Mouse (Mus musculus) thymus, adult 2 months (tissue): ENCODE measurements around the gene Resf1. TPM values are rescaled to one million over a fixed set of nuclear protein-coding genes. Genes with fewer than 3 reads are reported as not detected.
"Not testable (repeated sequence)": the region's sequence is repeated elsewhere in the genome, so short reads cannot be mapped to it uniquely, and the experiment has no call there.

Experiments used
- DNase-seq: peaks from one replicate; pipeline ENCODE4 v3.0.0; 2021
- H3K27ac ChIP-seq: fragments of 200-500 bp; 2 replicates; pipeline ENCODE4 v1.5.1; 2012; ENCODE audit warnings: low read length, control low read depth; ENCODE audit not compliant: control insufficient read depth, insufficient read depth
- H3K27me3 ChIP-seq: fragments of 200-500 bp; 2 replicates; pipeline ENCODE4 v1.6.1; 2012; ENCODE audit warnings: mild to moderate bottlenecking, low read length, moderate library complexity, mixed read lengths; ENCODE audit not compliant: control insufficient read depth, insufficient read depth
- H3K36me3 ChIP-seq: fragments of 200-500 bp; 2 replicates; pipeline ENCODE4 v1.6.1; 2012; ENCODE audit warnings: mild to moderate bottlenecking, low read length, moderate library complexity; ENCODE audit not compliant: control insufficient read depth, insufficient read depth
- H3K4me1 ChIP-seq: fragments of 200-500 bp; replicated peaks from 2 replicates; pipeline ENCODE4 v1.6.1; 2012; ENCODE audit warnings: low read length; ENCODE audit not compliant: control insufficient read depth, insufficient read depth
- H3K4me3 ChIP-seq: fragments of 200-500 bp; 2 replicates; pipeline ENCODE4 v1.5.1; 2012; ENCODE audit warnings: mild to moderate bottlenecking, low read length, control low read depth, moderate library complexity; ENCODE audit not compliant: control insufficient read depth, insufficient read depth
- CTCF ChIP-seq: fragments of 200-500 bp; IDR thresholded peaks from 2 replicates; pipeline ENCODE4 v1.5.1; 2012; ENCODE audit warnings: mild to moderate bottlenecking, control low read depth, low read length, moderate library complexity, borderline replicate concordance; ENCODE audit not compliant: control insufficient read depth, poor library complexity, insufficient read depth; ENCODE audit errors: extremely low read depth
- POLR2A ChIP-seq: fragments of 200-500 bp; IDR thresholded peaks from 2 replicates; pipeline ENCODE4 v1.6.1; 2012; ENCODE audit warnings: mild to moderate bottlenecking, low read length, control low read depth, moderate library complexity; ENCODE audit not compliant: control insufficient read depth, poor library complexity, insufficient read depth; ENCODE audit errors: extremely low read depth
- WGBS: fragments of 180-500 bp; shearing (Covaris S2); methylation state at CpG from one replicate; pipeline ENCODE4 v1.1.7; 2018; 5-methylcytosine and 5-hydroxymethylcytosine counted together
- polyA plus RNA-seq: library from polyadenylated mRNA; depleted of rRNA; stranded (reverse); fragments of >200 nt; gene quantifications from 2 replicates; pipeline ENCODE4 v1.2.3, GENCODE M21; 2012

Gene Resf1
- polyA plus RNA-seq, 1 experiment, result 14.3 TPM

GRCm38 (mm10) chr6:149344372-149344771 is 35.2 kb downstream of the Resf1 start:
- no peaks in the 10 kb centered on the region for H3K27me3 ChIP-seq
- H3K36me3 ChIP-seq, result no peaks in the 10 kb centered on the region
- H3K4me3 ChIP-seq, result no peak overlapping the region
- DNase-seq, result no peak
- no peak for TF ChIP-seq POLR2A
- TF ChIP-seq CTCF, result no peak
- peaks cover 2% of the 10 kb centered on the region for H3K4me1 ChIP-seq
- H3K27ac ChIP-seq, result no peak overlapping the region

DNA sequence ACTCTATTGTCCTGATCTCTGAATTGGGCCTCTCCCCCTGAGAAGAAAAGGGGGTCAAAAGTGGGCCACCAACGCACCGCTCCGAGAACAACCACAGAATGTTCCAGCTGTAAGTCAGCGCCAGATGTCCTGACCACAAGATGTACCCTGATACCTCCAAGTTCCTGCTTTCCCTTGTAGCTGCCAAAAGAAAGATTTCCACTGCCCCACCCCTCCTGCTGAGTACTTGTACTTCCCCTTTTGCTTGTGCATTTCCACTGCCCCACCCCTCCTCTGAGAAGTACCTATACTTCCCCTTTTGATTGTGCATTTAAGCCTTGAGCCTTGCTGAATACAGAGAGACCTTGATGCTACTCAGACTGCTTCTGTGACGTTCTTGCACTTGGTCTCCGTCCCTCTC is 39.0 kb downstream of the Resf1 start:
- DNase-seq, H3K4me1 ChIP-seq, H3K36me3 ChIP-seq, H3K27me3 ChIP-seq, H3K4me3 ChIP-seq: not testable (repeated sequence)
- WGBS, result 46% methylated on average over 6 of the region's 6 CpGs
- peak overlapping the region; percentile 47; the same call in 1 of the 2 replicates for H3K27ac ChIP-seq

GRCm38 (mm10) chr6:149354826-149355495 is 45.7 kb downstream of the Resf1 start:
- Histone ChIP-seq H3K4me1 (no peaks in the 10 kb centered on the region), H3K4me3 (no peak overlapping the region), H3K27me3 (no peaks in the 10 kb centered on the region), H3K27ac (no peak overlapping the region), H3K36me3 (no peaks in the 10 kb centered on the region)
- DNase-seq, result no peak
- TF ChIP-seq CTCF (no peak), POLR2A (no peak)
- WGBS, result 90% methylated on average over 4 of the region's 4 CpGs

- H3K36me3 ChIP-seq, H3K27ac ChIP-seq, H3K4me1 ChIP-seq, H3K27me3 ChIP-seq, DNase-seq, H3K4me3 ChIP-seq: not testable (repeated sequence)
- 84% methylated on average over 4 of the region's 4 CpGs for WGBS
Observed at GRCm38 (mm10) chr6:149355799-149356198, 46.6 kb downstream of the Resf1 start.

DNA sequence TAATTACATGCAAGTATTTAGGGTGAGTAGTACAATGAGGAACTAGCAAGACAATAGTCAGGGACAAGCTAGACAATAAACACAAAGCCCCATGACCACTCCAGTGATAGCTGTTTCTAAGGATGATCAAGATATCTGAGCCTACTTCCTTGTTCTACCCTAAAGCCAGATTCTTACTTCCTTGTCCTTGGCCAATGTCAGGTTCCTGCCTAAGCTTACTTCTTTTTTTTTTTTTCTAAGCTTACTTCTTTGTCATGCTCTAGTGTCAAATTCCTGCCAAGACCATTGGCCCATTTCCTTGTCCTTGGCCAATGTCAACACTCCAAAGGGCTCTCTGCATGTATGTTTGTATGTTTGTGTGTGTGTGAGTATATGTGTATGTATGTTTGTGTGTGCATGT is 47.9 kb downstream of the Resf1 start:
- no peaks in the 10 kb centered on the region for H3K27me3 ChIP-seq
- no peaks in the 10 kb centered on the region for H3K36me3 ChIP-seq
- no peaks in the 10 kb centered on the region for H3K4me1 ChIP-seq
- no peak overlapping the region for H3K27ac ChIP-seq
- DNase-seq, result no peak
- no peak overlapping the region for H3K4me3 ChIP-seq
- TF ChIP-seq POLR2A (no peak), CTCF (no peak)

DNA sequence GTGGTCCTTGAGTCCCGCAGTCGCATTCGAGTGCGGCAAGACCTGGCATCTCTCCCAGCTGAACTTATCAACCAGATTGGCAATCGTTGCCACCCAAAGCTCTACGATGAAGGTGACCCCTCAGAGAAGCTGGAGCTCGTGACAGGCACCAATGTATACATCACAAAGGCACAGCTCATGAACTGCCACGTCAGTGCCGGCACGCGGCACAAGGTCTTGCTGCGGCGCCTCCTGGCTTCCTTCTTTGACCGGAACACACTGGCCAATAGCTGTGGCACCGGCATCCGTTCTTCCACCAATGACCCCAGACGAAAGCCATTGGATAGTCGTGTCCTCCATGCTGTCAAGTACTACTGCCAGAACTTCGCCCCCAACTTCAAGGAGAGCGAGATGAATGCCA is 53.3 kb downstream of the Resf1 start:
- DNase-seq, H3K27me3 ChIP-seq, H3K4me3 ChIP-seq, H3K27ac ChIP-seq, H3K36me3 ChIP-seq, H3K4me1 ChIP-seq: not testable (repeated sequence)
- 98% methylated on average over 20 of the region's 20 CpGs for WGBS

DNA sequence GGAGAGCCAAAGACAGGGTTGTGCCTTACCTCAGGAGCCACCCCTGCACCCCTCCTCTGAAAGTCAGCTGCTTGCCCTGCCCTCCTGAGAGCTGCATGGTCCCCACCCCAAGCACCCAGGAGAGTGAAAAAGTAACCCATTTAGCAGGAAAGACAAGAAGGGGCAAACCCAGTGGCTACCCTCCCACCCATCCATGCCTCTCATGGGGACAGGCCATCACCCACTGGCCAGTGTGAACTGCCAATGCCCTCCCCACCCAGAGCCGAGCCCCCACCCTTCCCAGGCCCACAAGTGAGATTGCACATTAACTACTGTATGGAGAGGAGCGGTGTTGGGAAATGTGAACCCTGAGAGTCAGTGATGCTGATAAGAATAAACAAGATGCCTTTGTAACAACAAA is 56.8 kb downstream of the Resf1 start:
- H3K4me1 ChIP-seq, DNase-seq, H3K27me3 ChIP-seq, H3K4me3 ChIP-seq, H3K36me3 ChIP-seq, H3K27ac ChIP-seq: not testable (repeated sequence)
- WGBS, result 36% methylated on average over 2 of the region's 2 CpGs

DNA sequence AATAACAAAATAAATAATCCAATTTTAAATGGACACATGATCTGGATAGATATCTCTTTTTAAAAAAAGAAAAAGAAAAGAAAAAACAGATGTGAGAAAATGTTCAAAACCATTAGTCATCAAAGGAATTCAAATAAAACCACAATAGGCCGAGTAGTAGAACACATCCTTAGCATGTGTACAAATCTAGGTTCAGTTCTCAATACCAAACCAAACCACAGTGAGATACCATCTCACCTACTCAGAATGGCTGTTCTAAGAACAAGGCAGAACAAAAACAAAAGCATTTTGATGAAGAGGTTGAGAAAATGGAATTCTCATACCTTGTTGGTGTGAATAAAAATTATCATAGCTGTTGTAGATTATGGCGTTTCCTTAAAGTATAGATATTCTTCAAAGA is 57.2 kb downstream of the Resf1 start:
- 9% methylated on average over 2 of the region's 2 CpGs for WGBS

More for the DNA sequence above, 57.2 kb downstream of the Resf1 start:
- H3K36me3 ChIP-seq, result no peaks in the 10 kb centered on the region
- no peaks in the 10 kb centered on the region for H3K27me3 ChIP-seq
- H3K27ac ChIP-seq, result no peak overlapping the region
- H3K4me3 ChIP-seq, result no peak overlapping the region
- DNase-seq, result no peak
- TF ChIP-seq CTCF (no peak), POLR2A (no peak)
- peaks cover 2% of the 10 kb centered on the region for H3K4me1 ChIP-seq
